Mouse (Mus musculus): Measurements from ENCODE around the gene Rad17. TPM values are rescaled to one million over a fixed set of nuclear protein-coding genes. Genes with fewer than 3 reads are reported as not detected.

Rad17 gene
- total RNA-seq (2022): 10 to 100 TPM; 15.1 to 16.0 (median 15.6) TPM

DNA sequence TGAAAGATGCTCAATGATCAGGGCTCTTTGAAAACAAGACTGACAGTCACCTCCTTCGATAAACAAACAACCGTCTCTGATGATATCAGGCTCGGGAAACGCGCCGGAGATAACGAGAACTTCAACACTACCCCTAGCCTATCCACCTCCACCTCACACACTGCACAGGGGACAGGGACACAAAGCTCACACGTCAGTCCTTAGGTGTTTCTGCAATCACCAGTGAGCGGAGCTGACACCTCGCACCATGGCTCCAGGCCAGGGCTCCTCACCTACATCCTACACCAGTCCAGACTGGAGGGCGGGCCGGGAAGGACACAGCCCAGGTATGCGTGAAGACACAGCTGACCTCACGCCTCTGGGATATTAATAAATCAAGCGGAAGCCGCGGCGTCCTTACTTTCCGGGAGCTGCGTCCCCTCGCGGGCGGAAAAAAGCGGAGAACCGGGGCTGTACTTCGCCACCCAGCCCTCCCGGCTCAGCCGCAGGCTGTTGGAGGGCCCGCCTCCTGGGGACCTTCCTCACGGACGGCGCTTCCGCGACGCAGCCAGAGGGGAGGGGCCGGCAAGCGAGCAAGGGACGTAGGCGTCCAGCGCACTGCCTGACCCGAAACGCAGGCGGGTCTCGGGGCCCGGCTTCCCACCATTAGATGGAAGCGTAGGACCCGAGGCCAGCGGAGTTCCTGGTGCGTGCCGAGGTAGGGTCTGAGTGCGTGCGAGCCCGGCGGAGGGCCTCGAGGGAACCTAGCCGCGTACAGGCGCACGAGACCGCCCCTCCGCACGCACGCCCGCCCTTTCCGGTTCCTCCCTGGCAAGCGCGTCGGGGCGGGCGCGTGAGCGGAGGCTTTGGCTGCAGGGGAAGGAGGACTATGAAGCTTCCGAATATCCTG, at the start of gene Rad17, which contains the start of gene Ak6:
TSS of gene Rad17 (minus strand) at position 502 of the 889 bp plus-strand sequence.
TSS of gene Ak6 (plus strand) at position 430 of the 889 bp plus-strand sequence.
- peak; percentile 88 to 97 for DNase-seq (ENCODE audit: low spot score in 2 of 2)

GRCm38 (mm10) chr13:100698866-100699265, 48.0 kb upstream of the Rad17 start:
- no peak for DNase-seq (ENCODE audit: low spot score in 2 of 2)

- DNase-seq (ENCODE audit: low spot score in 2 of 2): no peak
These were observed 46.7 kb upstream of the Rad17 start for GRCm38 (mm10) chr13:100697541-100697940.

GRCm38 (mm10) chr13:100687513-100687912, 36.7 kb upstream of the Rad17 start:
- DNase-seq (ENCODE audit: low spot score in 2 of 2): no peak

GRCm38 (mm10) chr13:100684355-100684754, 33.5 kb upstream of the Rad17 start:
- no peak for DNase-seq (ENCODE audit: low spot score in 2 of 2)

DNA sequence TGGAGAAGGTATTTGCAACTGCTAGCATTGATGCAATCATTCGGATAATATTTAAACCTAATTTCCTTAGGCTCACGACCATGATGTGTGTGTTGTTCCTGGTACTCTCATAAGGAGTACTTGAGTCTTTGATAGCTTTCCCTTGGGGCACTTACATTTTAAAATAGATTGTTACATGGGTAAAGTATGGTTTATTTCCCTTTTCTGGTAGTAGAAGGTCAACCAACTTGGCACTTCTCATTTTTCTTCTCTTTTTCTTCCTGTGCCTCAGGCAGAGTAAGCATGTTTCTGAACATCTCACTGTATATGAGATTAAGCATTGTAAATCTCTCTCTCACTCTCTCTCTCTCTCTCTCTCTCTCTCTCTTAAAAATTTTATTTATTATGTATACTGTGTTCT, 32.0 kb upstream of the Rad17 start:
- no peak for DNase-seq (ENCODE audit: low spot score in 2 of 2)

DNA sequence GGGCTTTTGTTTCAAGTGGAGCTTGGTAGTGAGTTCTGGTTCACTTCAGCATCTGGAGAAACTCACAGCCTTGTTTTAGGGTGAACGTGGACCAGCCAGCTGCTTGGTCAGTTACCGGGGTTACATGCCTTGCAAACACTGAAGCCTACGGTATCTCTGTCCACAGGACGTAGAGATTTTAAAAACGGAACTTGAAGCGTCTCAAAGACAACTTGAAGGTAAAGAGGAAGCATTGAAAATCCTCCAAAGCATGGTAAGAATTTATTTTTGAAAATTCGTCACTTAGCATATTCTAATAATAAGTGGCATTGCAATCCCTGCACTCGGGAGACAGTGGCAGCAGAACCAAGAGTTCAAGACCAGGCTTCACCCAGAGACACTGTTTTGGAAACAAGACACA, 30.8 kb upstream of the Rad17 start:
- no peak for DNase-seq (ENCODE audit: low spot score in 2 of 2)

DNA sequence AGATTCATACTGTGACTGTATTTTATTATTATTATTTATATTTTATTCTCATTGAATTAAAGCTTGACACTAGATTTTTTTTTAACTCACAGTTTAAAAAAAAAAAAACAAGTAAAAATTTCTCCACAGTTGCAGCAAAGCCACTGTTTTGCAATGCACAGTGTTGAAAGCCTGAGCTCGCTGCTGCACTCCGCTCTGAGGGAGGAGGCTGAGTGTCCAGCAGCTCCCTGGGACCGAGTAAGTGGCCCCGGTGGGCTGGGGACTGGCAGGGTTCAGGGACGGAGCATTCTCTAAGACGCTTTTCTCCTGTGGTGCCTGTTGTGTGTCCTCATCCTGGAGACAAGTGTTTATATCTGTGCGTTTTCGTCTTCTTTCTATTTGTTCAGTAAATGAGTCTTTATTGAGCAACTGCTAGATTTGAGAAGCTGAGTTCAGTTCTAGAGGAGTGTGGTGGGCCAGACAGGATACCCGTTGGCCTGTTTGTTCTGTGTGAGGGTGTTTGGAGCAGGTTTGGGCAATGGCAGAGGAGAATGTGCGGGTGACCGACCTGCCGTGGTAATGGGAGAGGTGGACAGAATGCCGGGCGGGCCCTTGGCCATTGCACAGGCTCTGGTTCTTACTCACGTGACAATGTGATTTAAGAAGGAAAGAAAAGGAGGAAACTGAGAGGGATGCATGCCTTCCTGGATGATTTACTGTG, 25.2 kb upstream of the Rad17 start:
- DNase-seq (ENCODE audit: low spot score in 2 of 2): no peak

DNA sequence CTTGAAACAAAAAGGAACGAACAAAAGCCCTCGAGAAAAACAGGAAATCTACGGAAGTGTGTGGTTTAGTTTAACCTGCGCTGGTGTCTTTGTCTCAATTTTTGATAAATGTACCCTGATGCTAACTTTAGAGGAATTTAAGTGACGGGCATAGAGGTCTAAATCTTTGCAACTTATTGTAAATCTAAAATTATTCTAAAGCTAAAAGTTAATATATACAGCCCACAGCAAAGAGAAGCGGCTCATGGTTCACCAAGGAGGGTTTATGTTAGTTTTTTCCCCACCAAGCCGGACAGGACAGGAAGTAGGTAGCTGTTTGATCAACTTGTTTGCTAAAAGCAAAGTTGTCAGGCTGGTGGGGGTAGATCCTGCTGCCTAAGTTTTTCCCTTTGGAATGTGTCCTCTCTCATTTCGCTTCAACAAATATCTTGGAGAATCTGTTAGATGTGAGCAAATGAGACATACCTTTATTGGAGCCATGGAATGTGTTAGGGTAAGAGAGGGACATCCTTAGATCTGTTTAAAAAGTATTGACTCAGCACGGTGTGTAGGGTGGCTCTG, 19.4 kb upstream of the Rad17 start:
- no peak for DNase-seq (ENCODE audit: low spot score in 2 of 2)

DNA sequence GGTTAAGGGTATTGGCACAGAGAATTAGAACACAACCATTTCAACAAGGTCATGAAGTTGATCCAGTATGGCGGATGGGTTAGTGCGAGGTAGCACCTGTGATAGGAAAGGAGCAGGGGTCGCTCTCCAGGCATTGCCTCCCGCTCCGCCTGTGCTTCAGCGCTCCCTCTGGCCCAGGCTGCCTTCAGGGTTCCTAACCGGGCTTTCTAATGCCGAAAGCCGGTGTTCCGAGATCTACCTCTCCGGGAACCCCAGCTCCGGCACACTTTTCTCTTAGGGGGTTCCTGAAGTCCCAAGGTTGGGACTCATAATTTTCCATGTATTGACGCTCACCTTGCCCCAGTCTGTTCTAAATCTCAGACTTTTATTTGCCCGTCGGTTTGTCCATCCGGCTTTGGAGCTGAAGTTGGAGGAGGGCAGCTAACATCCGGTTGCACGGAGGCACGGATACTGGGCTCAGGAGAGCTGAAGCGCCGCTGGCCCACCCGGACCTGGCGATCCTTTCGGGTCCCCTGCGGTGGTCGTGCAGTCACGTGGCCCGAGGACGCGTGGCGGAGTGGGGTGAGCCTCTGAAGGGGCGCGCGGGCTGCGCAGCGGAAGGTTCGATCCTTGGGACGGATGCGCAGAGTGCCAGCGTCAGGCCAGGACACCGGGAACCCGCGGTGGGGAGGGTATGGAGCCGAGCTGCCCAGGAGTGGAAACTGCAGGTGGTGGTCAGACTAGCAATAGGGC, 18.6 kb upstream of the Rad17 start, which contains the start of gene Ccdc125:
TSS of gene Ccdc125 (plus strand) at position 427 of the 732 bp plus-strand sequence.
- DNase-seq (ENCODE audit: low spot score in 2 of 2): no peak

GRCm38 (mm10) chr13:100659864-100660456, 9.1 kb upstream of the Rad17 start:
- DNase-seq (ENCODE audit: low spot score in 2 of 2): no peak

DNA sequence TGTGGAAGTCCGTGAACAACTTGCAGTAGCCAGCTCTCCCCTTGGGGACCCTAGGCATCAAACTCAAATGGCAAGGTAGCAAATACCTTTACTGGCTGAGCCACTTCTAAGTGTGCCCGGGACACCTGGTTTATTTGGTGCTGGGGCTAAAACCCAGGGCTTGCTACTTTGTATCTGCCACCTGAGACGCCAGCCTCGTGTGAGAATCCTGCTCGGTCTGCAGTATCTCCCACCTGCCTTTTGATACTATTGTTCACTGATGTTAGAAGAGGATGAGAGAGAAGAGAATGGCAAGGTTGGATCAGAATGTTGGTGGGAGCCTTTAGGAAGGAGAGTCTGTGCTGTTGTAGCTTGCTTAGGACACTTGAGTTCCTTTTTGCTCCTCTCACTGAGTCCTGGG, 7.2 kb upstream of the Rad17 start:
- no peak for DNase-seq (ENCODE audit: low spot score in 2 of 2)

DNA sequence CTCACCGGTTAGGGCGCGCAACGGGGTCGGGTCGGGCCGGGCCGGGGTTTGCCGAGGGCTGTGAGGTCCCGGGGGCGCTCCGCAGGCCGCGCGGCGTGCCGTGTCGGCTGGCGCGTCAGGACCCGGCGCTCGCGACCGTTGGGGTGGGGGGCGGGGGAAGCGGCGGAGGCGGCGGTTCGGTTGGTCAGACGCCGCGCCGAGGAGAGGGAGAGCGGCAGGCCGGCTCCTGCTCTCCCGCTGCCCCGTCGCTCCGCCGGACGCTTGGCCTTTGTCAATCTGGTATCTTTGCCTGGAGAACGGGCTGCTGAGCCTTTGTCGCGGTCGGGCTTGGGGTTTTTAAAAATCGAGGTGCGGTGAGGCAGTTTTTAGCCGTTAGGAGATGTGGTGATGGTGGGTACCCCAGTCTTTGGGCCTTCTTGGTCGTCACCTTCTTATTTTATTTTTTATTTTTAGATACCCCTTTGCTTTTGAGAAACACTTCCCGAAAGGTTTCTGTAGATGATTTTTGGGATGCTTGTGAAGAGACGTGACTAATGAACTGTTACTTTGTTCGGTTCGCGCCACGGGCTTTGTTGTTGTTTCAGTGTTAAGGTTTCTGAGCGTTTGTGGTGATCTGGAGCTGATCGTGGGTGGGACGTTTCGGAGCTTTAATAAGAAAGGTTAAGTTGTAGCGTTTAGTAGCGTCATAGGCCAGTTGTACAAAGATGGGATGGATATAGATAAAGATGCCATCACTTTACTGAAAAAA, 762 bp upstream of the Rad17 start, which contains the start of gene Taf9:
TSS of gene Taf9 (plus strand) at position 141 of the 748 bp plus-strand sequence.
- no peak for DNase-seq (ENCODE audit: low spot score in 2 of 2)

- DNase-seq (ENCODE audit: low spot score in 2 of 2): no peak
These were observed 2.6 kb downstream of the Rad17 start for GRCm38 (mm10) chr13:100648223-100648622.

GRCm38 (mm10) chr13:100642471-100643209, 8.2 kb downstream of the Rad17 start:
- DNase-seq (ENCODE audit: low spot score in 2 of 2): no peak

DNA sequence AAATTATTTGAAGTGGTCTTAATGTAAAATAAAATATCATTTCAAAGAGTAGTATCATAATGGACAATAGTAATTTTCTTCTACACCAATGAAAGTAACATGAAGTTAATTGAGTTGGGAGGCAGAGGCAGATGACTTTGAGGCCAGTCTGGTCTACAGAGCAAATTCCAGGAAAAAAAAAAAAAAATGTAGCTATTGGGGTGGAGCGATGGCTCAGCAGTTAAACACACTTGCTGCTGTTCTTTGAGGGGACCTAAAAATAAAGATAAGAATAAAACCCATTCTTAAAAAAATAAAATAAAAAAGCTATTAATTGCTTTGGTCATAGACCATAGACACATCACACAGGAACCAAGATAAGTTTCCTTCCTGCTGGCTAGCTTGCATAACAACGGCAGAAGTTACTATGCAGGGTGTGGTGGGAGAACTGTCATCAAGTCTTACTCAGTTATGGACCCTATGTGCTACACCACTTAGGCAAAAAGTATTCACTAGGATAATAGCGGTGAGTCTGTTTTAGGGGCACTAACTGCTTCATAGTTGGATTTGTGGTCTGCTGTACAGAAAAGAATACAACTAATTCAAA, 16.7 kb downstream of the Rad17 start:
- DNase-seq (ENCODE audit: low spot score in 2 of 2): no peak

DNA sequence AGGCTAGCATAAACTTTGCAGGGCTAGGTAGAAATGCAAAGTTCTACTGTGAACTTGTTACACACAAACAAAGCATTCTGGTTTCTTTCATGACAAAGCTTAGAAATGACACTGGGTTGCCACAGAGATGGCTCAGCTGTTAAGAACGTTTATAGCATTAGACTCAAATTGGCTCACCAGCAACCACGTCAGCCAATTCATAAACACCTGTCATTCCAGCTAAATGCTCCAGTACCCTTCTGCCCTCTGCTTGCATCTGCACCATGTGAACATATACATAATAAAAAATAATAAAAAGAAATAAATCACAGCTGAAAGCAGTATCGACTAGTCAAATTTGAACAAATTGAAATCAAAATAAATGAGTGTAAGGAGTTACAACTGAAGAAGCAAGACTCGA, 28.6 kb downstream of the Rad17 start:
- DNase-seq (ENCODE audit: low spot score in 2 of 2): no peak

- DNase-seq (ENCODE audit: low spot score in 2 of 2): no peak
These were observed 33.3 kb downstream of the Rad17 start for GRCm38 (mm10) chr13:100617583-100617982.
